Mouse (Mus musculus) adrenal gland, adult 2 months (tissue): ENCODE data around the gene Avpr1b. TPM values are rescaled to one million over a fixed set of nuclear protein-coding genes. Genes with fewer than 3 reads are reported as not detected.
A peak's percentile ranks its signal among the peaks of the same experiment; 100 is the strongest.
"Not testable (repeated sequence)": the region's sequence is repeated elsewhere in the genome, so short reads cannot be mapped to it uniquely, and the experiment has no call there.

ENCODE experiments used
- DNase-seq: peaks from one replicate; pipeline ENCODE4 v3.0.0; 2021
- polyA plus RNA-seq: library from polyadenylated mRNA; depleted of rRNA; stranded (reverse); fragments of >200 nt; gene quantifications from 2 replicates; pipeline ENCODE4 v1.2.3, GENCODE M21; 2012
- total RNA-seq, 2 experiments: library from RNA; stranded (reverse); gene quantifications; 2 replicates each; pipeline ENCODE4 v1.2.3; 2021

Avpr1b gene
- total and polyA plus RNA-seq, 3 experiments, result not detected

DNA sequence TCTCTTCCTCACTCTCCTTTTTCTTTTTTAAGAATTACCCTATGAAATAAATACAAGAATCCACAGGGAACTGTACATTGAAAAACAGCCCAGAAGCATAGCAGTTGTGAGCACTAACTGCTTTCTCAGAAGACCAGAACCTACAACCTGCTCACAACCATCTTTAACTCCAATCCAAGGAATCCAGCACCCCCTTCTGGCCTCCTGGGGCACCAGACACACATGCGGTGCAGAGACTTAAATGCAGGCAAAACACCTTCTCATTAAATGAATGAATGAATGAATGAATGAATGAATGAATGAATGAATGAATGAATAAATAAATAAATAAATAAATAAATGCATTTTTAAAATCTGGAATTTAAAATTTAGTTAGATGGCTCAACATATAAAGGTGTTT, 19.5 kb downstream of the Avpr1b start:
- DNase-seq, result no peak

- DNase-seq, result no peak
These were observed 20.3 kb downstream of the Avpr1b start for GRCm38 (mm10) chr1:131619348-131619747.

DNA sequence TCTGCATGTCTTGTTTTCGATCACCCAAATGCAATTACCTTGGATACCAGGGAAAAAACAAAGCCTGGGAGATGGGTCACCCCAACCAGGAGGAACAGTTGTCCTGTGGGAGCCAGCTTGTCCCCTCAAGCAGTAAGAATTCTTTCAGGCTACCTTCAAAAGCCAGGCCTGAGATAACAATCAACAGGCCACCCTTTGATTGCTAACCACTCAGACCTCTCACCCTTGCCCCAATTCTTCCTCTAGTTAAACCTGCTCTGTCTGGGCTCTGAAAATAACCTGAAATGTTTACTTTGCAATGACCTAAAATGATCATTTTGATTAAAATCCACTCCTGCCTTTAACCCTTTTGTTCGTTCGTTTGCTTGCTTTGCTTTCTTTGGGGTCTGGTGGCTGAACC, 24.6 kb downstream of the Avpr1b start:
- no peak for DNase-seq

GRCm38 (mm10) chr1:131624175-131624835, 25.3 kb downstream of the Avpr1b start:
- DNase-seq, result no peak

- no peak for DNase-seq
These were observed 27.2 kb downstream of the Avpr1b start for GRCm38 (mm10) chr1:131626200-131626599.

DNA sequence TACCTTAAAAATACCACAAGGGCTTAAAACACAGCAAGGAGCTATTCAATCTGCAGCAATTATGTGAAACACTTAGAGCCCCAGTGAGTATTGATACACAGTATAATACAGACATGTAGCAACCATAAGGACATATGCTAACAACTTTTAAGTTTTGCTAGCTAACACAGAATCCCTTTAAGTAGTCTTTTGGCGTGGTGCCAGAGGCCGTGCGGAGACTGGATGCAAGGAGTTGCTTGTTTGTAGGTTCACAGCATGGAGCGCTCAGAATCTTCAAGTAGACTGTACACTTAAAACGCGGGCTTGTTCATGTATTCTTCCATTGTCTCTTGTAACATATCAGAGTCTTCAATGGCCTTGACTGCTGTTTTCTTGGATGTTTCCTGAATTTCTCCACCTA, 33.2 kb downstream of the Avpr1b start:
- not testable (repeated sequence) for DNase-seq

GRCm38 (mm10) chr1:131634495-131634894, 35.5 kb downstream of the Avpr1b start:
- no peak for DNase-seq

- no peak for DNase-seq
These were observed 38.9 kb downstream of the Avpr1b start, which contains the start of gene Ctse for GRCm38 (mm10) chr1:131637791-131638540. Gene Ctse, plus strand, starts transcription at chr1:131638306.

DNA sequence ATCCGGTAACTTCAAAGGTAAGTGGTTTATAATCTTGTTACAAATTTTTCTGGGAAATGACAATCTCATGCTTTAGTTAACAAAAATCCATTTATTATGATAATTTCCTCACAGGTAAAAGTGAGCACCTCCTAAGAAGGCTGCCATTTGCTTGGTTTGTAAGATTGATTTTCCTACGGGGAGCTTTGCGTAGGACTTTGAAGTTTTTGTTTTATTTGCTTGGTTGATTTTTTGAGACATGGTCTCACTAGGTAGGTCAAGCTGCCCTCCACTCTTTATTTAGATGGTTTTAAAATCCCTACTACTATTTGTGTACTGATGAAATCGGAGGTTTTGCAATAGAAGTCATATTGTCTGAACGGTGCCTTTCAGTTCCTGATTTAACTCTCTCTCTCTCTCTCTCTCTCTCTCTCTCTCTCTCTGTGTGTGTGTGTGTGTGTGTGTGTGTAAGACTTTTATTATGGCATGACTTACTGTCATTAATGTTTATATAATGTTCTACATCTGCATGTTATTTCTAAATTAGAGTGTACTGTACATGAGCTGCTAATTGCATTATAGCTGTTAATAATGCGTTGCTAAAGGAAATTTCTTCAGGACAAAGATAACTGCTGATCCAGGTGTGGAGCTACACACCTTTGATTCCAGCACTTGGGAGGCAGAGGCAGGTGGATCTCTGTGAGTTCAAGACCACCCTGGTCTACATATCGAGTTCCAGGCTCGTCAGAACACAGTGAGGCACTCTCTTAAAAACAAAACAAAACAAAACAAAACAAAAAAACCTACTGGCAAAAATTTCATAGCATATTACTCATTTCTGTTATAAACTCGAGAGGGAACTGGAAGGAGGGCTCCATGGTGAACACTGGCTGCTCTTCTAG, 39.7 kb downstream of the Avpr1b start:
- DNase-seq, result no peak

DNA sequence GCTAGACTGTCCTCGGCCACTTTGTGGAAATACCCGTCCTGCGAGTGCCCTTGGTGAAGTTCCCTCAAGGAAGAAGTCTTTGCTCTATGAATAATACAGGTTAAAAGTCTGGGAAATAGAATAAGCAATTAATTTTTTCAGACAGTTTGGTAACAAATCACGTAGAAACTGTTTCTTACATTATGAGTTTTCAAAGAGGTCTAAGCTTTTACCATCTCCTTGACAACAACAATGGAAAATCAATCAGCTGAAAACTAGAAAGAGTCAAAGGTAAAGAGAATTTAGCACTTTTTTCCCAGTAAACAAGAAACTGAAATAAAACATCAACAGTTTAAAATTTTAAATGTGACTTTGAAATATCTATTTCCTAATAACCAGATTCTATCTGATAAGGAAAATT, 41.0 kb downstream of the Avpr1b start:
- no peak for DNase-seq

- DNase-seq, result no peak
These were observed 42.5 kb downstream of the Avpr1b start for GRCm38 (mm10) chr1:131641565-131641964.

GRCm38 (mm10) chr1:131642251-131642650, 43.2 kb downstream of the Avpr1b start:
- DNase-seq, result no peak

GRCm38 (mm10) chr1:131652670-131653443, 53.8 kb downstream of the Avpr1b start:
- no peak for DNase-seq

- DNase-seq, result no peak
These were observed 56.6 kb downstream of the Avpr1b start for GRCm38 (mm10) chr1:131655601-131656000.

DNA sequence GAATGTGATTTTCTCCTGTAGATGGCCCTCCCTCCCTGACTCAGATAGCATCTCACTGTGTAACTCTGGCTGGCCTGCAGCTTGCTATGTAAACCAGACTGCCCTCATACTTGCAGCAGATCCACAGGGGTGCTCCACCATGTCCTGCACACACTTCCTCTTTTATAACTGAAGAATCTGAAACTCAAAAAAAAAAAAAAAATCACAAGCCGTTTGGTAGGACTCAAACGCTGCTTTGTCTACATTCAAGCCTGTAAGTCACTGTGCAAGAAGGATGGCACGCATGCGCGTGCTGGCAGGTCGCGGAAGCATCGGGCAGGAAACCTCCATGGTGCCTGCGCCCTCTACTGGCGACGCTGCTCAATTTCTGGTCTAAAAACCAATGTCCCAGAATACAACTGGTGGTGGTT, 58.9 kb downstream of the Avpr1b start:
- peak; percentile 87 for DNase-seq

GRCm38 (mm10) chr1:131659512-131660085, 60.6 kb downstream of the Avpr1b start:
- no peak for DNase-seq

- no peak for DNase-seq
These were observed 61.2 kb downstream of the Avpr1b start for GRCm38 (mm10) chr1:131660266-131660665.

DNA sequence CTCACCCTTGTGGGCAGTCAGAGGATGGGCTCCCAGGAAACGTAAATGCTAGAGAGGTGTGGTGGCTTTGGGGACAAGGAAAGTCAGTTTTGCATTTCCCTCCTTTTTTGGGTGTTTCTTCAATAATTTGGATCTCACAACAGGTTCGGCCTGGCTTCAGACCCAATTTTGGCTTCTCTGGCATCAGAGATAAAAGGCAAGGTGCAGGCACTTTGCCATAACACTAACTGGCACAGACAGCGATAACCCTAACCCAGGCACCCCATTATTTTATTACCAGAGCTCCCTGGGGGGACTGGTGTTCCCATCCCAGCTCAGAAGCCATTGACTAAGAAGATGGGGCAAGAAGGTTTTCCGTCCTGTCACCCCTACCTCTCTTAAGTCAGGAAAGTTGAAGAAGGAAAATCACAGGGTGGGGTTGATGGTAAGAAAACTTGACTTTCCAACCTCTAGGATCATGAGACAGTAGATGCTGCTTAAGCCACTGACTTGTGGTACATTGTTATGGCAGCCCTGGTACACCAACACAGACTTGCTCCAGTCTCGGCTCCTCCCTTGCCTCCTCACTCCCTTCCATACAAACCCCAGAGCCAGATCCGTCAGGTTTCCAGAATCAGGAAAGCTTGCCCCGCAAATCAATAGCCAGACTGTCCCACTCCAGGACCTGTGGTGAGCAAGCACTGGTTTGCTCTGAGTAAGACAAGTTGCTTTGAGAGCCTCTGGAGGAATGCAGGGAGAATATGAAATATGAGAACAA, 61.9 kb downstream of the Avpr1b start:
- DNase-seq, result no peak
